Mouse (Mus musculus): ENCODE measurements around the gene Vmn2r90. TPM values are rescaled to one million over a fixed set of nuclear protein-coding genes. Genes with fewer than 3 reads are reported as not detected.
"Not testable (repeated sequence)": the region's sequence is repeated elsewhere in the genome, so short reads cannot be mapped to it uniquely, and the experiment has no call there.

The Vmn2r90 gene
- polyA plus RNA-seq (2015; fragmentation: Nextera tagmentation; extraction: Ambion mirVana) = not detected in 2 replicates

GRCm38 (mm10) chr17:17703447-17703846 lies at the start of gene Vmn2r90:
Gene Vmn2r90, plus strand, starts transcription at chr17:17703747.
- WGBS = 75% methylated on average over 1 of the region's 1 CpGs
- Histone ChIP-seq H3K4me1 (replicated peaks) (no peaks in the 10 kb centered on the region), H3K9me3 (no peaks in the 10 kb centered on the region), H3K4me3 (replicated peaks) (no peak within 1 kb of the TSS), H3K27ac (no peak within 1 kb of the TSS), H3K36me3 (no peaks in the 10 kb centered on the region), H3K9ac (no peak within 1 kb of the TSS), H3K4me2 (replicated peaks) (no peak within 1 kb of the TSS), H3K27me3 (replicated peaks) (no peaks in the 10 kb centered on the region)
- no peak for ATAC-seq

- Histone ChIP-seq H3K27ac (no peak overlapping the region), H3K4me2 (replicated peaks) (no peak overlapping the region), H3K4me3 (replicated peaks) (no peak overlapping the region), H3K9ac (no peak overlapping the region), H3K36me3 (no peaks in the 10 kb centered on the region), H3K4me1 (replicated peaks) (no peaks in the 10 kb centered on the region), H3K9me3 (no peaks in the 10 kb centered on the region), H3K27me3 (replicated peaks) (no peaks in the 10 kb centered on the region)
- no peak for ATAC-seq
- WGBS = 16% methylated on average over 10 of the region's 10 CpGs
These were observed 48.3 kb upstream of the Vmn2r90 start for GRCm38 (mm10) chr17:17654997-17655828.

DNA sequence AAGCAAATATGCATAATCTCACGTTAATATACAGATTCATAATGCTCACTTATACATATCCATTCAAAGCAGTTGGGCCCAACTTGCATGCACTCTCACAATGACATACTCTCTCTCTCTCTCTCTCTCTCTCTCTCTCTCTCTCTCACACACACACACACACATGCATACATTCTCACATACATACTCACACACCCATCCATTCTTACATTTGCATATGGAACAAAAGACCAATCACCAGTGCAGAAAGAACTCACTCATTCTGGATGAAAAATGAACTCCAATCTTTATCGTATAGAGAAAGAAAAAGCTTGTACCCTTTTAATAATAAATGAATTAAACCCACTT lies 47.7 kb upstream of the Vmn2r90 start:
- Histone ChIP-seq H3K4me3 (replicated peaks) (no peak overlapping the region), H3K27ac (no peak overlapping the region), H3K4me1 (replicated peaks) (no peaks in the 10 kb centered on the region), H3K36me3 (no peaks in the 10 kb centered on the region), H3K9ac (no peak overlapping the region), H3K27me3 (replicated peaks) (no peaks in the 10 kb centered on the region), H3K4me2 (replicated peaks) (no peak overlapping the region), H3K9me3 (no peaks in the 10 kb centered on the region)
- ATAC-seq = no peak
- WGBS = 42% methylated on average over 2 of the region's 2 CpGs

DNA sequence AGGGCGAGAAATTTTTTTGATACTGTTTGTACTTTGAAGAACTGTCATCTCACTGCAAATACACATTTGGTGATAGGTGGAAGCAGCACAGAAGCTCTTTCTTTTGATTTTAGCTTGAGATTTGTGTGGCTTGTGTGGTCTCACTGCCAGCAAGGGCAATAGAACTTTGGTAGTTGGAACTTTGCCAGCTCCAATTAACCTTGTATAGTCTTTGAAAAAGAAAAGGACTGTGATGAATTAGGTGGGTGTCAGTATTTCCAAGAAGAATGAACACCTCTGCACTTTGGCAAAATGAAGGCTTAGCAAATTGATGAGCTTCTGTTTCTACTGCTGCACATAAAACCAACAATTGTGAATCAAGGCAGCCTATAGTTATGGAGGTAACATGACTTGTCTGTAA lies 24.8 kb upstream of the Vmn2r90 start:
- Histone ChIP-seq H3K4me1 (replicated peaks) (no peaks in the 10 kb centered on the region), H3K27me3 (replicated peaks) (no peaks in the 10 kb centered on the region), H3K36me3 (no peaks in the 10 kb centered on the region), H3K4me3 (replicated peaks) (no peak overlapping the region), H3K27ac (no peak overlapping the region), H3K9me3 (no peaks in the 10 kb centered on the region), H3K9ac (no peak overlapping the region), H3K4me2 (replicated peaks) (no peak overlapping the region)
- no peak for ATAC-seq
- 75% methylated on average over 1 of the region's 1 CpGs for WGBS

DNA sequence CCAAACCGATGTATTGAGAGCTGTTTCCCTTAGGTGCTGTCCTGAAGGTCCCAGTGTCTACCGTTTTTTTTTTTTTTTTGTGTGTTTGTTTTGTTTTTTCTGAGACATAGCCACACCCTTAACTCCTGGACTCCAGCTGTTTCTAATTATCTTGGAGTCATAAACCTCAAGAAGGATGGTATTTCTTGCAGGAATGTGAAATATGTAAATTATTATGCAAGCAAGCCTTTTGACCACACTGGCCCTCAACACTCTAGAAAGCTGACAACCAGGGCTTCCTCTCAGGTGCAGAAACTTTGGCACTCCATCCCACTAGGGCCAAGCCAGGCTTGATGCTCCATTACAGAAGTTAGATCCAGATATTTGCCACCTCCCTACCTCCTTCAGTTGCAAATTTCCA lies 12.9 kb upstream of the Vmn2r90 start:
- ATAC-seq = no peak
- no peak overlapping the region for H3K9ac ChIP-seq
- H3K4me3 ChIP-seq (replicated peaks) = no peak overlapping the region

DNA sequence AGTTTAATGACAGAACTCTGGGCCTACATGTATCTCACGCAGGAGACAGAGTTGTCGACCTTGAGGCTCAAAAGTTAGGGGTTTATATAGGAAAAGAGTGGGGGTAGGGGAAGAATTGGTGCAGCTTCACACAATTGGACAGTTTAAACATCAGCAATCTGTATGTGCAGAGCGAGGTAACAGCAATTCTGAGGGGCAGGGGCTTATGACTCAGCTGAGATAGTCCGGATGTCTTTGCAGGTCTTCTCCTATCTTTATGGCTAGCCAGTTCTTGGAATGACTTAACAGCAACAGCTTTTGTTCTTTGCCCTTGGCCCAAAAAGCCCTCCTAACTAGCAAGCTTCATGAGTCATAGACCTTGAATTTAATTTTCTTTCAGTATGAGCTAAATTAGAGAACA lies 28.8 kb downstream of the Vmn2r90 start:
- WGBS = 73% methylated on average over 4 of the region's 4 CpGs
- not testable (repeated sequence) for H3K9ac ChIP-seq; H3K27me3 ChIP-seq (replicated peaks); H3K4me2 ChIP-seq (replicated peaks); H3K4me1 ChIP-seq (replicated peaks); H3K27ac ChIP-seq; H3K36me3 ChIP-seq; H3K9me3 ChIP-seq; ATAC-seq; H3K4me3 ChIP-seq (replicated peaks)

More for the DNA sequence above, 12.9 kb upstream of the Vmn2r90 start:
- Histone ChIP-seq H3K36me3 (no peaks in the 10 kb centered on the region), H3K4me1 (replicated peaks) (no peaks in the 10 kb centered on the region), H3K4me2 (replicated peaks) (no peak overlapping the region), H3K9me3 (no peaks in the 10 kb centered on the region), H3K27me3 (replicated peaks) (no peaks in the 10 kb centered on the region), H3K27ac (no peak overlapping the region)
- 58% methylated on average over 2 of the region's 2 CpGs for WGBS

DNA sequence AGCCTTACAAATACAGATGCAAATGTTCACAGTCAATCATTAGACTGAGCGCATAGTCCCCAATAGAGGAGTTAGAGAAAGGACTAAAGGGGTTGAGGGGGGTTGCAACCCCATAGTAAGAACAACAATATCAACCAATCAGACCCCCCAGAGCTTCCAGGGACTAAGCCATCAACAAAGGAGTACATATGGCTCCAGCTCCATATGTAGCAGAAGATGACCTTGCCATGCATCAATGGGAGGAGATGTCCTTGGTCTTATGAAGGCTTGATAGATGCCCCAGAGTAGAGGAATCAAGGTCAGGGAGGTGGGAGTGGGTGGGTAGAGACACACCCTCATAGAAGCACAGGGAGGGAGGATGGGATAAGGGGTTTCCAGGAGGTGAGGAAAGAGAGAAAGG lies 35.1 kb downstream of the Vmn2r90 start:
- no peak for ATAC-seq
- H3K27ac ChIP-seq = no peak overlapping the region
- no peaks in the 10 kb centered on the region for H3K36me3 ChIP-seq
- H3K9ac ChIP-seq = no peak overlapping the region
- 88% methylated on average over 1 of the region's 1 CpGs for WGBS
- no peak overlapping the region for H3K4me3 ChIP-seq (replicated peaks)
- H3K4me2 ChIP-seq (replicated peaks) = no peak overlapping the region
- no peaks in the 10 kb centered on the region for H3K4me1 ChIP-seq (replicated peaks)
- no peaks in the 10 kb centered on the region for H3K27me3 ChIP-seq (replicated peaks)
- peaks cover 3% of the 10 kb centered on the region; the same call in 1 of the 2 replicates for H3K9me3 ChIP-seq

GRCm38 (mm10) chr17:17739300-17739699 lies 35.8 kb downstream of the Vmn2r90 start:
- 95% methylated on average over 7 of the region's 7 CpGs for WGBS
- not testable (repeated sequence) for H3K36me3 ChIP-seq

DNA sequence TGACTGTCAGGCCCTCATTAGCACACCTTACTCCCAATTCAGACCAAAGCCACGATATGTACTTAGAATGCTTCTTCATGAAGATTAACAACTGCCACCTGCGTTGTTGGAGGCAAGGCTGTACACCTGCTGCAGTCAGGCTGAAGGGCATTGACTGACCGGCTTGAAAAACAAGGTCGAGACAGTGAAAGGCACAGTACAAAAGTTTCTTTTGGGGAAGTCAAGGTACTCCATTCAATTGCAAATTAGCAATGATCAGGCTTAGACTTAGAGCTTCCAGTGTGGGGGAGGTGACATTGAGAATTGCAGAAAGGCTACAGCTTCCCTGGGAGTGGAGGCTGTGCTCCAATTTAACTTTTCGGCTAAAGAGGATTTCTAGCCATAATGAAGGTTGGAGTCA lies 36.4 kb downstream of the Vmn2r90 start:
- H3K9me3 ChIP-seq; H3K4me1 ChIP-seq (replicated peaks); H3K27me3 ChIP-seq (replicated peaks); H3K36me3 ChIP-seq; H3K4me2 ChIP-seq (replicated peaks); ATAC-seq; H3K9ac ChIP-seq; H3K27ac ChIP-seq; H3K4me3 ChIP-seq (replicated peaks): not testable (repeated sequence)
- WGBS = 79% methylated on average over 5 of the region's 5 CpGs

More at GRCm38 (mm10) chr17:17739300-17739699, 35.8 kb downstream of the Vmn2r90 start:
- ATAC-seq; H3K9ac ChIP-seq; H3K4me2 ChIP-seq (replicated peaks); H3K9me3 ChIP-seq; H3K27me3 ChIP-seq (replicated peaks); H3K4me1 ChIP-seq (replicated peaks); H3K4me3 ChIP-seq (replicated peaks); H3K27ac ChIP-seq: not testable (repeated sequence)

DNA sequence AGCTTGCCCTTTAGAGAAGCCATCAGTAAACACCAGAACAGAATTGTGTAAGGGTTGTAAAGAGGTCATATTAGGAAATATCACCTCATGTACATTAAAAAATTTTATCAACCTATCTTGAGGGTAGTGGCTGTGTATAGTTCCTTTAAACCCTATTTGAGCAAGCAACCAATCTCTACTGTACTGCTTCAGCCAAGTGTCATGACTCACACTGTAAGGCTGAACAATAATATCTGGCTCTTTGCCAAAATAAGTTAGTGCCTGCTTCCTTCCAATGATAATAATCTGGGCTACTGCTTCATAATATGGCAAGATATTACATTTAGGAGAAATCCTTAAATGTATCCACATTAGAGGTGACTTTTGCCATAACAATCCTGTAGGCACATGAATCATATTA lies 38.0 kb downstream of the Vmn2r90 start:
- not testable (repeated sequence) for ATAC-seq; H3K27me3 ChIP-seq (replicated peaks); H3K4me1 ChIP-seq (replicated peaks); H3K4me3 ChIP-seq (replicated peaks); H3K9ac ChIP-seq; H3K4me2 ChIP-seq (replicated peaks); H3K27ac ChIP-seq; H3K36me3 ChIP-seq; H3K9me3 ChIP-seq

- H3K27ac ChIP-seq; H3K4me1 ChIP-seq (replicated peaks); H3K9ac ChIP-seq; H3K4me2 ChIP-seq (replicated peaks); H3K9me3 ChIP-seq; H3K36me3 ChIP-seq; ATAC-seq; H3K27me3 ChIP-seq (replicated peaks); H3K4me3 ChIP-seq (replicated peaks): not testable (repeated sequence)
- 2% methylated on average over 4 of the region's 4 CpGs for WGBS
These were observed 45.8 kb downstream of the Vmn2r90 start for GRCm38 (mm10) chr17:17749371-17749770.

DNA sequence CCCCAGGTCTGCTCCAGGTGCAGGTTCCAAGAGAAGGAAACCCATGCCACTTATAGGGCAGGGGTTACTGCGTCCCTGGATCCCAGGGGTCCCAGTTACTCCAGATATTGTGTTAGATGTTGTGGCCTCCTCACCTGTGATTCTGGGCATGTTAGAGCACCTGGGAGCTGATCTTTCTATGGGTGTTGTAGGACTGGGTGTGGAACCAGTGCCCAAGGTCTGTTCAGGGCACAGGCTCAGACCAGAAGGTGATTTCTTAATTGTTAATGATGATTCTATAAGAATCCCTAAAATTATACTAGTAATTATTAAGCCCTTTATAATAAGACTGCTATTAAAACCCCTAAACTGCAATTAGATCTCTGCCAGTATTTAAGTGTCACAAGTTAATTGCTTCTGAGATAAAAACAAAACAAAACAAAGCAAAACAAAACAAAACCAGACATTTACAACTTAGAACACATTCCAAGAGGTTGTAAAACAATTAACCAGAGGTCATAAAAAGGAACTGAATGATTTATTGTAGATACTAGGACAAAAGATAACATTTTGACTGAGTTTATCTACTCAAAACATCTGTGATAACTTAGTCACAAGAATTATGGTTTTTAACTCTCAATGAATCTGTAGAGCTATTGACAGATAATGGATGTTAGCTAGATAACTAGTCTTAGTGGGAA lies 59.2 kb downstream of the Vmn2r90 start:
- 40% methylated on average over 1 of the region's 1 CpGs for whole genome bisulfite sequencing
- Histone ChIP-seq H3K27ac (no peak overlapping the region), H3K27me3 (replicated peaks) (no peaks in the 10 kb centered on the region), H3K4me2 (replicated peaks) (no peak overlapping the region), H3K9me3 (no peaks in the 10 kb centered on the region), H3K9ac (no peak overlapping the region), H3K36me3 (no peaks in the 10 kb centered on the region), H3K4me1 (replicated peaks) (no peaks in the 10 kb centered on the region), H3K4me3 (replicated peaks) (no peak overlapping the region)
- ATAC-seq = peak; percentile 75

GRCm38 (mm10) chr17:17764206-17764605 lies 60.7 kb downstream of the Vmn2r90 start:
- no peak overlapping the region for H3K4me3 ChIP-seq (replicated peaks)

More at GRCm38 (mm10) chr17:17764206-17764605, 60.7 kb downstream of the Vmn2r90 start:
- H3K27ac ChIP-seq = no peak overlapping the region
- 30% methylated on average over 1 of the region's 1 CpGs for WGBS
- no peaks in the 10 kb centered on the region for H3K4me1 ChIP-seq (replicated peaks)
- H3K27me3 ChIP-seq (replicated peaks) = no peaks in the 10 kb centered on the region
- H3K36me3 ChIP-seq = no peaks in the 10 kb centered on the region
- H3K9me3 ChIP-seq = no peaks in the 10 kb centered on the region
- H3K4me2 ChIP-seq (replicated peaks) = no peak overlapping the region
- ATAC-seq = no peak
- no peak overlapping the region for H3K9ac ChIP-seq
